Mouse (Mus musculus): ENCODE measurements around the gene Lzic. TPM values are rescaled to one million over a fixed set of nuclear protein-coding genes. Genes with fewer than 3 reads are reported as not detected.

Lzic gene
- polyA plus RNA-seq, 1 experiment: 29.0 TPM

DNA sequence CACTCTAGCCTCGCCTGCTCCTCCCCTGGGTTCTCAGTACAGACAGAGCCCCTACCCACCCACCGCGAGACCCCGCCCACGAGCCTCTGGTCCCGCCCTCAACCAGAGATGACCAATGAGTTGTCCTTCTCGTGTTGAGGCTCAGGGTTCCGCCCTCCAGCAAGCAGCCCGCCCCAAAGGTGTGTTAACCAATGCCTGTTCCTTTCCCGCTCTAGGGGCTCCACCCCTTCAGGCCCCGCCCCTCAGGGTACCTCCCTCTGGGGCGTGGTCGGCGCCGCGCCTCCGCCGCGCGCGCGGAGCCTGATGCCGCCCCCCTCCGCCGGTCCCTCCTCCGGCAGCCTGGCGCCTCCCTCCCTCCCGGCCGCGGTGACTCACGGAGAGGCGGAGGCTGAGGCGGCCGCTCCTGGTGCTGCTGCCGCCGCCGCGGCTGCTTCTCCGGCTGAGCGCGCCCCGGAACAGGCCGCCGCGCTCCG lies 32.9 kb downstream of the Lzic start, which contains the start of gene Ctnnbip1:
Gene Ctnnbip1, plus strand, starts transcription at position 369 of the 473 bp plus-strand sequence.
- TF ChIP-seq CTCF (IDR thresholded peaks at IDR 0.05; ENCODE audit: borderline replicate concordance, control insufficient read depth, extremely low read depth, insufficient read depth, low read length, poor library complexity): 0 out of 2 replicates have a peak, but pooled peaks have one; percentile 21
- TF ChIP-seq POLR2A (IDR thresholded peaks at IDR 0.05; ENCODE audit: control insufficient read depth, extremely low read depth, insufficient read depth, low read length, poor library complexity): peak; percentile 66; the same call in 1 of the 2 replicates
- H3K4me3 ChIP-seq (ENCODE audit: control insufficient read depth, insufficient read depth, low read length): peak within 1 kb of the TSS; percentile 47
- peak; percentile 95 for DNase-seq
- under 1% methylated on average over 42 of the region's 46 CpGs for WGBS
- H3K27ac ChIP-seq (ENCODE audit: control insufficient read depth, insufficient read depth, low read length): no peak within 1 kb of the TSS
- peaks cover 10% of the 10 kb centered on the region for H3K4me1 ChIP-seq (replicated peaks; ENCODE audit: control insufficient read depth, insufficient read depth, low read length)
- no peaks in the 10 kb centered on the region for H3K27me3 ChIP-seq (ENCODE audit: control insufficient read depth, insufficient read depth, low read length)
- no peaks in the 10 kb centered on the region for H3K36me3 ChIP-seq (ENCODE audit: control insufficient read depth, insufficient read depth, low read length)

- H3K27ac ChIP-seq (ENCODE audit: control insufficient read depth, insufficient read depth, low read length): no peak overlapping the region
- no peaks in the 10 kb centered on the region for H3K36me3 ChIP-seq (ENCODE audit: control insufficient read depth, insufficient read depth, low read length)
- H3K27me3 ChIP-seq (ENCODE audit: control insufficient read depth, insufficient read depth, low read length): no peaks in the 10 kb centered on the region
- WGBS: 10% methylated on average over 52 of the region's 52 CpGs
- peak overlapping the region; percentile 47 for H3K4me3 ChIP-seq (ENCODE audit: control insufficient read depth, insufficient read depth, low read length)
- no peak for TF ChIP-seq POLR2A (IDR thresholded peaks at IDR 0.05; ENCODE audit: control insufficient read depth, extremely low read depth, insufficient read depth, low read length, poor library complexity)
- TF ChIP-seq CTCF (IDR thresholded peaks at IDR 0.05; ENCODE audit: borderline replicate concordance, control insufficient read depth, extremely low read depth, insufficient read depth, low read length, poor library complexity): no peak
- peak; percentile 22 for DNase-seq
- peaks cover 10% of the 10 kb centered on the region for H3K4me1 ChIP-seq (replicated peaks; ENCODE audit: control insufficient read depth, insufficient read depth, low read length)
These were observed 33.6 kb downstream of the Lzic start for GRCm38 (mm10) chr4:149518351-149519220.

DNA sequence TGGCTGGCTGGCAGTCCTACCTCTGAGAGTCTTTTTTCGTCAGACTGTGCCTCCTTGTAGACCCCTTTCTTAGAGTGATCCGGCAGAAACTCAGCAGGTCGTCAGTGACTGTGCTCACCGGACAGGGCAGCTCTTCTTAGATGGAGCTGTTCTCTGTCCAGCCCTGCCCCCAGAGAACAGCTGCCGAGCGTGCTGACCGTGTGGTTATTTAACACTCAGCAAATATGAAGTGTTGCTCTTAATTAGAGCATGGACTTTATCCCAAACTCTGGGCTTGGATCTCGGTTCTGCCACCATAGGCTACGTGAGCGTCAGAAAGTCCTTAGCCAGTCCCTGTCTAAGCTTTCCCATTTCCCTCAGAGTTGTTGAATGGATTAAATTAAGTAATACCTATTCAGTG lies 36.2 kb downstream of the Lzic start:
- Histone ChIP-seq H3K27me3 (ENCODE audit: control insufficient read depth, insufficient read depth, low read length) (no peaks in the 10 kb centered on the region), H3K4me1 (replicated peaks; ENCODE audit: control insufficient read depth, insufficient read depth, low read length) (peaks cover 6% of the 10 kb centered on the region), H3K4me3 (ENCODE audit: control insufficient read depth, insufficient read depth, low read length) (no peak overlapping the region), H3K27ac (ENCODE audit: control insufficient read depth, insufficient read depth, low read length) (no peak overlapping the region), H3K36me3 (ENCODE audit: control insufficient read depth, insufficient read depth, low read length) (no peaks in the 10 kb centered on the region)
- TF ChIP-seq POLR2A (IDR thresholded peaks at IDR 0.05; ENCODE audit: control insufficient read depth, extremely low read depth, insufficient read depth, low read length, poor library complexity) (no peak), CTCF (IDR thresholded peaks at IDR 0.05; ENCODE audit: borderline replicate concordance, control insufficient read depth, extremely low read depth, insufficient read depth, low read length, poor library complexity) (no peak)
- 92% methylated on average over 10 of the region's 10 CpGs for WGBS
- DNase-seq: no peak

DNA sequence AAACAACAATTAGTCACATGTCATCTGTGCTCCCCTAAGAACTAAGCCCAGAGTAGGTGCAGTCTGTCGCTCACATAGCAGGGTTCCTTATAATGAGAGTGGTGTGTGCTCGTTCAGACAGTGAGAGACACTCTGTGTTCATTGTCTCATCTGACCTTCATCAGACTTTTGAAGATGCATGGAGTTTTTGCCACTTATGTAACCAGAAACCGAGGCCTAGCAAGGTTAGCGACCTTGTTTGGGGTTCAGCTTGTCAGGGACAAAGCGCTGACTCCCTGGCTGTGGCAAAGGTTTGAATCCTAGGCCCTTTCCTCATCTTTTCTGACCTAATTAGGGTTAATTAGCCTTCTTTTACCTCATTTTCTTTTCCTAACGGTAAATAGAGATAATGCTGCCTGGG lies 38.9 kb downstream of the Lzic start:
- 93% methylated on average over 6 of the region's 6 CpGs for WGBS
- no peak overlapping the region for H3K27ac ChIP-seq (ENCODE audit: control insufficient read depth, insufficient read depth, low read length)
- H3K27me3 ChIP-seq (ENCODE audit: control insufficient read depth, insufficient read depth, low read length): no peaks in the 10 kb centered on the region
- no peaks in the 10 kb centered on the region for H3K36me3 ChIP-seq (ENCODE audit: control insufficient read depth, insufficient read depth, low read length)
- TF ChIP-seq POLR2A (IDR thresholded peaks at IDR 0.05; ENCODE audit: control insufficient read depth, extremely low read depth, insufficient read depth, low read length, poor library complexity): no peak
- no peak for TF ChIP-seq CTCF (IDR thresholded peaks at IDR 0.05; ENCODE audit: borderline replicate concordance, control insufficient read depth, extremely low read depth, insufficient read depth, low read length, poor library complexity)
- H3K4me3 ChIP-seq (ENCODE audit: control insufficient read depth, insufficient read depth, low read length): no peak overlapping the region
- no peaks in the 10 kb centered on the region for H3K4me1 ChIP-seq (replicated peaks; ENCODE audit: control insufficient read depth, insufficient read depth, low read length)
- DNase-seq: no peak

- 91% methylated on average over 4 of the region's 4 CpGs for WGBS
- no peak for TF ChIP-seq CTCF (IDR thresholded peaks at IDR 0.05; ENCODE audit: borderline replicate concordance, control insufficient read depth, extremely low read depth, insufficient read depth, low read length, poor library complexity)
- TF ChIP-seq POLR2A (IDR thresholded peaks at IDR 0.05; ENCODE audit: control insufficient read depth, extremely low read depth, insufficient read depth, low read length, poor library complexity): no peak
- H3K4me1 ChIP-seq (replicated peaks; ENCODE audit: control insufficient read depth, insufficient read depth, low read length): no peaks in the 10 kb centered on the region
These were observed 40.1 kb downstream of the Lzic start for GRCm38 (mm10) chr4:149525170-149525569.

GRCm38 (mm10) chr4:149525811-149526210 lies 40.8 kb downstream of the Lzic start:
- no peak overlapping the region for H3K27ac ChIP-seq (ENCODE audit: control insufficient read depth, insufficient read depth, low read length)
- 95% methylated on average over 6 of the region's 6 CpGs for WGBS
- H3K27me3 ChIP-seq (ENCODE audit: control insufficient read depth, insufficient read depth, low read length): no peaks in the 10 kb centered on the region
- no peaks in the 10 kb centered on the region for H3K36me3 ChIP-seq (ENCODE audit: control insufficient read depth, insufficient read depth, low read length)
- no peak for TF ChIP-seq CTCF (IDR thresholded peaks at IDR 0.05; ENCODE audit: borderline replicate concordance, control insufficient read depth, extremely low read depth, insufficient read depth, low read length, poor library complexity)
- TF ChIP-seq POLR2A (IDR thresholded peaks at IDR 0.05; ENCODE audit: control insufficient read depth, extremely low read depth, insufficient read depth, low read length, poor library complexity): no peak
- no peak for DNase-seq
- H3K4me3 ChIP-seq (ENCODE audit: control insufficient read depth, insufficient read depth, low read length): no peak overlapping the region
- H3K4me1 ChIP-seq (replicated peaks; ENCODE audit: control insufficient read depth, insufficient read depth, low read length): no peaks in the 10 kb centered on the region

More at GRCm38 (mm10) chr4:149525170-149525569, 40.1 kb downstream of the Lzic start:
- Histone ChIP-seq H3K4me3 (ENCODE audit: control insufficient read depth, insufficient read depth, low read length) (no peak overlapping the region), H3K36me3 (ENCODE audit: control insufficient read depth, insufficient read depth, low read length) (no peaks in the 10 kb centered on the region), H3K27ac (ENCODE audit: control insufficient read depth, insufficient read depth, low read length) (no peak overlapping the region), H3K27me3 (ENCODE audit: control insufficient read depth, insufficient read depth, low read length) (no peaks in the 10 kb centered on the region)
- no peak for DNase-seq
